Mouse (Mus musculus) Patski (cell line): Measurements from ENCODE around the gene Epha10. TPM values are rescaled to one million over a fixed set of nuclear protein-coding genes. Genes with fewer than 3 reads are reported as not detected.
A peak's percentile ranks its signal among the peaks of the same experiment; 100 is the strongest.

Source experiments
- ATAC-seq: fragments of 100-300 bp; one replicate; pipeline ENCODE4 v1.8.0; 2021
- CTCF ChIA-PET: fragments of 350-600 bp; sonication (Branson Sonifier 250); formaldehyde crosslinking; loops from one replicate; lab custom pipeline; 2022; ENCODE audit warnings: inconsistent platforms; lab: Charles Lee
- POLR2A ChIA-PET: fragments of 350-600 bp; sonication (Branson Sonifier 250); formaldehyde crosslinking; loops from one replicate; lab custom pipeline; 2022; ENCODE audit warnings: antibody characterized with exemption, inconsistent platforms; lab: Charles Lee
- DNase-seq: peaks from one replicate; pipeline ENCODE4 v3.0.0-alpha.2; 2011; ENCODE audit warnings: low read depth, low spot score
- H3K27me3 ChIP-seq: fragments of 371-371 bp; one replicate; pipeline ENCODE4 v1.5.1; 2021
- CTCF ChIP-seq: fragments of 100-300 bp; IDR thresholded peaks from one replicate; pipeline ENCODE4 v1.5.1; 2021
- in situ Hi-C: fragments of 300-500 bp; cut with MboI; formaldehyde crosslinking; loops from 3 replicates; pipeline ENCODE4 v1.11.1; 2018; ENCODE audit warnings: low pct_unique_long_range_greater_than_20kb, mixed read lengths
- polyA plus RNA-seq: library from polyadenylated mRNA; unstranded; gene quantifications from one replicate; pipeline ENCODE4 v1.2.3, GENCODE M21; 2021

Gene Epha10
- polyA plus RNA-seq, 1 experiment from 2014 or later, result not detected

DNA sequence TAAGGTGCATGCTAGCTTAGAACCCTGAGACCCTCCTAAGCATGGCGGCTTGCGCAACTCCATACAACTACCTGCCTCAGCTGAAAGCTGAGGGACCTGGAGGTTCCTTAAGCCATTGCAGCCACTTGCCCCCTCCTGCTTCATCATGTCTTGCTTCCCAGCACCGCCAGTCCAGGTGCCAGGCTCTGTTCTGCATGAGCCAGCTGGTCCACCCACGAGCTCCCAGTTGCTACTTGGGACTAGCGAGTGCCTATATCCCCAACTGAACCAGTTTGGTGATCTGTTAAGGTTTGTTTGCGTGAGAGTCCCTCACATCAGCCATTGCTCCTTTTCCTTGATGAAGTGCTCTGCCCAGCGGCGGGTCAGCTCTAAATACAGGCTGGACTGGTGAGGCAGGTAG, 24.4 kb upstream of the Epha10 start:
- no peak for DNase-seq
- no peak for ATAC-seq
- CTCF ChIA-PET, result interaction anchor here (1.5 kb wide), 1 partner anchor 73 kb away, joined by 3 read pairs; no protein-coding TSS in a partner anchor
- no peak for TF ChIP-seq CTCF
- in situ Hi-C loops, result loop anchor here (10.0 kb wide), 1 partner anchor 209 kb away; the partner anchor contains the start of genes Dnali1 and Snip1
- POLR2A ChIA-PET, result no interaction called here
- peaks cover under 1% of the 10 kb centered on the region for H3K27me3 ChIP-seq

DNA sequence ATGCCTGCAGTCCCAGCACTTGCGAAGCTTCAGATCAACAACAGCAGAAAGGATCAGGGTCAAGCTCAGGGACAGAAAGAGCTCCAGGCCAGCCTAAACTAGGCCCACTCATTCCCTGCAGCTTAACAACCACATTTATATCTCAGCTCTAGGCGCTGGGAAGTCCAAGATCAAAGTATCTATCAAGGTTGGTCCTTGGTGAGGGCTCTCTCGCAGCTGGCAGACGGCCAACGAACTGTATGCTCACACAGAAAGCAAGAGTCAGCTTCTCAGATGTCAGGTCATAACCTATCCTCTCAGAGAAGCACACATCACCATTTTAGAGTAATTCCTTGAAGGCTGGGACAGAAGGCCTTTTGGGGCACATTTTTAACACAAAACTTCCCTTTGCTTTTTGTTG, 22.3 kb upstream of the Epha10 start:
- in situ Hi-C loops, result loop anchor here (10.0 kb wide), 1 partner anchor 206 kb away; the partner anchor contains the start of genes Dnali1 and Snip1
- ChIA-PET POLR2A (interaction anchor here (1.2 kb wide), 1 partner anchor 9 kb away, joined by 3 read pairs; no protein-coding TSS in a partner anchor), CTCF (interaction anchor here (0.9 kb wide), 1 partner anchor 25 kb away, joined by 3 read pairs; no protein-coding TSS in a partner anchor)
- H3K27me3 ChIP-seq, result peaks cover 12% of the 10 kb centered on the region
- TF ChIP-seq CTCF, result no peak
- no peak for ATAC-seq
- no peak for DNase-seq

DNA sequence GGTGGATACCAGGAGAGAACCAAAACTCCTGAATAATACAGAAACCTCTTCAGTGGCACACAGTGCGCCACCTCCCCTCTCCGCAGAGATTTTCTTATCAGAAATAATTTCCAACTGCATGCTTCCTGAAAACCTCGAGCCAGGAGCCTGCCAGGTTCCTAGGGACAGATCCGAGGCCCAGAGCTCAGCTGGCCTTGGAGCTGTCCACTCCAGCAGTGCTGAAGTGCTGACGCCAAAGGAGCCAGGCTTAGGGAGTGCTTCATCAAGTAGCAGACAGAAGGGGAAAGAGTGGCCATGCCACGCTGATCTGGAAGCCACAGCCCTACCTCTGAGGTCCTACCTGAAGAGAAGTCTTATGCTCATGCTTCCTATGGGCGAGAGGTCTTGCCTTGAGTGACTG, 20.3 kb upstream of the Epha10 start:
- CTCF ChIA-PET, result no interaction called here
- in situ Hi-C loops, result no loop called here
- TF ChIP-seq CTCF, result no peak
- ATAC-seq, result peak; percentile 54
- POLR2A ChIA-PET, result no interaction called here
- peaks cover 12% of the 10 kb centered on the region for H3K27me3 ChIP-seq
- no peak for DNase-seq

DNA sequence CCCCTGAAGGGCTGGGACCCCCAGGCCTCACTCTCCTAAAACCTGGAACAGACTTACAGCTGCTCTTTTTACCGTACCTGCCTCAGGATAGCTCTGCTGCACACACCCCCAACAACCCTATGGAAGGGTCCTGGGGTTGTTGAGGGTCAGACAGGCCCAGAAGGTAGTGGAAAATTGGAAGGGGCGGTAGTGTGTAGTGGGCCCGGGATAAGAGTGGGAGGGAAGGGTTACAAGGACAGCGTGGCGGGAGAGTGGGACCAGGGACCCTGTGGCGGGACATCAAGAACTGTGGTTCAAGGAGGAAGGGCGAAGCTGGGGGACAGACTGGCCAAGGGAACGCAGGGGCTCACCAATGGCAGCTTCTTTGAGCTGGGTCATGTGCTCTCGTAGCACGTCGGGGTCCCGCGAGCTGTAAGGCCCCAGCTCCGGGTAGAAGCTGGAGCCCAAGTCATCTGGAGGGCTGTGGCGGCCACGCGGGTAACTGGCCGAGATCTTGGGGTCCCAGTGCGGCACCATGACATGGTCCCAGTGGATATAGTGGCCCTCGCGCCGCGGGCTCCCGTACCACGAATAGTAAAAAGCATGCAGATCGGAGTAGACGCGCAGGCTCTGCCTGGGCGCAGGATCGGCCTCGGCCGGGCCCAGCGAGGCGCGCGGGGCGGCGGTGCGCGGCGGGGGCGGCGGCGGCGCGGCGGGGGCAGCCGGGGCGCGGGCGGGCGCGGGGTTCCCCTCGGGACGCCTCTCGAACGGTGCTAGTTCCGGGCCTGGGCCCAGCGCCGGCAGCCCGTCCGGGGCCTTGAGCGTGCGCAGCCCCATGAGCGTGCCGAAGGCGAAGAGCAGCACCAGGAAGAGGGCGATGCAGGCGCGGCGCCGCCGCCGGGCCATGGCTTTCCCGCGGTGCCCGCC, 19.2 kb upstream of the Epha10 start, which contains the start of gene Maneal:
Maneal (minus strand) TSS at position 889 of the 906 bp plus-strand sequence.
- ChIA-PET CTCF (no interaction called here), POLR2A (no interaction called here)
- TF ChIP-seq CTCF, result no peak
- peaks cover 12% of the 10 kb centered on the region for H3K27me3 ChIP-seq
- no peak for ATAC-seq
- in situ Hi-C loops, result no loop called here
- no peak for DNase-seq

DNA sequence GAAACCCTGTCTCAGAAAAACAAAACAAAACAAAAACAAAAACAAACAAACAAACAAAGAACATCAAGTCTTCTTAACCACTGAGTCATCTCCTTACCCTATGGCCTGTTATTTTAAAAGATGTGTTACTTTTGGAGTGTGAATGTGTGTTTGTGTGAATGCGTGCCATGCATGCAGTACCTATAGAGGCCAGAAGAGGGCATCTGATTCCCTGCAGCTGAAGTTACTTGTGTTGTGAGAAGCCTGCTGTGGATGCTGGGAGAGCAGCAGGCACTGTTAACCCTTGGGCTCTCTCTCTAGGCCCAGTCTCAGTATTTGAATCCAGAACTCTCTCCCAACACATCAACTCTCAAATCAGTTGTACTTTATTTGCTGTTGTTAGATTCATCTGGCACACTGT, 8.0 kb upstream of the Epha10 start:
- ATAC-seq (no peak), DNase-seq (no peak)
- no peaks in the 10 kb centered on the region for H3K27me3 ChIP-seq
- no peak for TF ChIP-seq CTCF
- in situ Hi-C loops, result no loop called here
- POLR2A ChIA-PET, result no interaction called here
- CTCF ChIA-PET, result no interaction called here

DNA sequence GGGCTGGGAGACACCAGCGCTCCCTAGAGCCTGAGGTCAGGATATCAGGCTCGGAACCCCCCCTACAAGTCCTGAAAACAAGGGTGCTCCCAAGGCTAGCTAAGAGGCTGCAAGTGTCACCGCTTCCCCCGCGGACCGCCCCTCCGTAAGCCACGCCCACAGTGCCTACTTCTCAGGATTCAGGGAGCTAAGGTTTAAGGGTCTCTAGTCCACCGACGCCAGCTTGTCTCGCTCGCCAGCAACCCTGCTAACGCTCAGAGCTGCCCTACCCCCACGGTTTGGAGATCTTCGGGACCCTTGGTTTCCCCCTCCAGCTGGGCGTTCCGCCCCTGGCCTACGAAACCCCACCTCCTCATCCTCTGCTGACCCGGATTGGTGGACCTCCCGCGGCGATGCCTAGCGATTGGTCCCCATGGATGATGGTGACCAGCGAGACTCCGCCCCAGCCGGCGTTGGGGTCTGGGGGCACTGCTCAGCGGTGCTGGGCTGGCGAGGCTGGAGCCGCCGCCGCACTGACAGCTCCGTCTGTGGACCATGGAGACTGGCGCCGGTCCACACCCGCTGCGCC, 726 bp downstream of the Epha10 start:
- DNase-seq (no peak), ATAC-seq (no peak)
- CTCF ChIA-PET, result no interaction called here
- TF ChIP-seq CTCF, result no peak
- in situ Hi-C loops, result no loop called here
- peaks cover 27% of the 10 kb centered on the region for H3K27me3 ChIP-seq
- POLR2A ChIA-PET, result no interaction called here

DNA sequence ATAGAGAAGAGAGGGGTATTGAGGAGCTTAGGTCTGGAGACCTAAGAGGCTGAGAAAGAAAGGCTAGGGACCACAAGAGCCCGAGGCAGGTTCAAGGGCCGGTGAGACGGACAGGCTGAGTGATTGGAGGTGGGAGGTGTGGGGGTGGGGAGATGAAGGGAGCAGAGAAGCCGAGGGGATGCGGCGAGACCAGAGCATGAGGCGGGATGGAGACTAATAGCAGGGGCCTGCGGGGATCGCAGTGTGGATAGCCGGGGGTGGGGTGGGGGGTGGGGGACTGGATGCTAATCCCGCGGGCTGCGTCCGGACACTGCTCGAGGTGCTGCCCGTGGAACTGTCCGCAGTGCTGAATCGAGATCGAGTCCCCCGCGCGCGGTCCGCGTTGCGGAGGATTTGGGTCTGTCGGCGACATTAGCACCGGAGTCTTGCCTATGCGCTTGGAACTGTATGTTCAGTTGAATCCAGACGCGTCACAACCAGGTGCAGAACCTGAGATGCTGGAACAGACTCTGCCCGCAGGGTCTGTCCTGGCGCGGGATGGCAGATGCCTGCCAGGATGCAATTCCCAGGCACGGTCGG, 1.5 kb downstream of the Epha10 start:
- in situ Hi-C loops, result no loop called here

DNA sequence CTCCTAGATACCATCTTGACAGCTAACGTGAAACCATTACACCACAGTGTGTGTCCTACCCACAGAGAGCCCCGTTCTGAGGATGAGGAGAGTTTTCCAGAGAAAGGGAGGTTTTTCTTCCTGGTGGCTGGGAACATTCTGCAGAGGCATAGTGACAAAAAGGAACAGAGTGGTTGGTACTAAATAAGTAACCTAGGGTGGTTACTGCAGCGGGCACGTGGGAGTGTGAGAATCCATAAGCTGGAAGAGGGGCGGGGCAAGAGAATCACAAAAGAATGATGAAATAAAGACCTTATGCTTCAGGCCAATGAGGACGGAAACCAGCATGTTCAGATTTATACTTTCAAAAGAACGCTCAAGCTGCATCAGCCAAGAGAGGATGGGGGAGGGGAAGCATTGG, 8.0 kb downstream of the Epha10 start:
- no peak for TF ChIP-seq CTCF
- peaks cover 17% of the 10 kb centered on the region for H3K27me3 ChIP-seq
- POLR2A ChIA-PET, result no interaction called here
- no peak for ATAC-seq
- no peak for DNase-seq
- CTCF ChIA-PET, result no interaction called here
- in situ Hi-C loops, result no loop called here

More for the DNA sequence above, 1.5 kb downstream of the Epha10 start:
- ChIA-PET POLR2A (no interaction called here), CTCF (no interaction called here)
- ATAC-seq (no peak), DNase-seq (no peak)
- H3K27me3 ChIP-seq, result peaks cover 28% of the 10 kb centered on the region
- no peak for TF ChIP-seq CTCF

DNA sequence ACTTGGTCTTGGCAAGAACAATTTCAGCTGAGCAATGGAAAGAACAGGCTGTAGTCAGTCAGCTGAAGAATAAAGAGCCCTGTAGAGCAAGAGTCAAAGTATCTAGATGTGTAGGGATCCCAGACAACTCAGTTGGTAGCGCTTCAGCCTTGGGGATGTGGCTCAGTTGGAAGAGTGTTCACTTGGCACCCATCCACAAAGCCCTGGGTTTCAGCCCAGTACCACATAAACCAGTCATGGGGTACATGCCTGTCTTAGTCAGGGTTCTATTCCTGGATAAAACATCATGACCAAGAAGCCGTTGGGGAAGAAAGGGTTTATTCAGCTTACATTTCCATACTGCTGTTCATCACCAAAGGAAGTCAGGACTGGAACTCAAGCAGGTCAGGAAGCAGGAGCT, 9.2 kb downstream of the Epha10 start:
- no peak for DNase-seq
- CTCF ChIA-PET, result no interaction called here
- no peak for ATAC-seq
- peaks cover 21% of the 10 kb centered on the region for H3K27me3 ChIP-seq
- POLR2A ChIA-PET, result no interaction called here
- TF ChIP-seq CTCF, result no peak
- in situ Hi-C loops, result no loop called here

DNA sequence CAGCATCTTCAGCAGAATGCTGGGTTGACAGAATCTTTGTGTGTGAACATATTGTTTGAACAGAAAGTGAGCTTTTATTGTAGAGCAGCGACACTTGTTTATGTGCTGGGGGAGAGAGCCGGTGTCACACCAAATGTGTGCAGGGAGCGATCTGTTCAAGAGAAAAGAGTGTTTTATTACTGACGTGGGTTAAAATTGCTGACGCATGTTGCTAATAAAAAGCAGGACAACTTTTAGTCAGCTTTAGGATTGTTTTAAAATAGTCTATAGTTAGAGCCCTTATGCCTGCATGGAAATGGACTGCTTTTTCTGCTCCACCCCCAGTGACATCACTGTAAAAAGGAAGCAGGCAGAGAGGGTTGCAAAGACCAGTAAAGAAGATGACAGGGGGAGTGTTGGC, 10.1 kb downstream of the Epha10 start:
- in situ Hi-C loops, result no loop called here
- POLR2A ChIA-PET, result no interaction called here
- ATAC-seq, result no peak
- peaks cover 23% of the 10 kb centered on the region for H3K27me3 ChIP-seq
- CTCF ChIA-PET, result no interaction called here
- no peak for DNase-seq
- no peak for TF ChIP-seq CTCF
